Mouse (Mus musculus) spleen, adult 2 months (tissue): ENCODE results near the gene Gapt. TPM values are rescaled to one million over a fixed set of nuclear protein-coding genes. Genes with fewer than 3 reads are reported as not detected.
"Not testable (repeated sequence)": the region's sequence is repeated elsewhere in the genome, so short reads cannot be mapped to it uniquely, and the experiment has no call there.

ENCODE experiments used
- DNase-seq, 2 experiments: peaks; one replicate each; pipeline versions ENCODE4 v3.0.0 to v3.0.0-alpha.2; 2012 to 2021; ENCODE audit warnings: low spot score in 2 of 2, low read depth in 1 of 2
- H3K27ac ChIP-seq: fragments of 200-500 bp; 2 replicates; pipeline ENCODE4 v1.5.1; 2012; ENCODE audit warnings: low read length, inconsistent platforms; ENCODE audit not compliant: insufficient read depth
- H3K27me3 ChIP-seq: fragments of 200-500 bp; 2 replicates; pipeline ENCODE4 v1.6.1; 2012; ENCODE audit warnings: mild to moderate bottlenecking, moderate library complexity, low read length, inconsistent platforms; ENCODE audit not compliant: control insufficient read depth, insufficient read depth
- H3K36me3 ChIP-seq: fragments of 200-500 bp; 2 replicates; pipeline ENCODE4 v1.6.1; 2012; ENCODE audit warnings: mild to moderate bottlenecking, low read length, inconsistent platforms; ENCODE audit not compliant: control insufficient read depth, insufficient read depth
- H3K4me1 ChIP-seq: fragments of 200-500 bp; 2 replicates; pipeline ENCODE4 v1.6.1; 2011; ENCODE audit warnings: inconsistent platforms; ENCODE audit not compliant: control insufficient read depth, insufficient read depth, insufficient read length
- H3K4me3 ChIP-seq: fragments of 200-500 bp; 2 replicates; pipeline ENCODE4 v1.5.1; 2011; ENCODE audit warnings: mild to moderate bottlenecking, inconsistent platforms; ENCODE audit not compliant: insufficient read depth, insufficient read length; ENCODE audit errors: extremely low read depth
- CTCF ChIP-seq: fragments of 200-500 bp; IDR thresholded peaks from 2 replicates; pipeline ENCODE4 v1.5.1; 2011; ENCODE audit warnings: mild to moderate bottlenecking, inconsistent platforms; ENCODE audit not compliant: insufficient read depth, insufficient read length, insufficient replicate concordance; ENCODE audit errors: extremely low read depth
- POLR2A ChIP-seq: fragments of 200-500 bp; IDR thresholded peaks from 2 replicates; pipeline ENCODE4 v1.6.1; 2011; ENCODE audit warnings: low read depth, low read length, inconsistent platforms
- WGBS: fragments of 180-500 bp; shearing (Covaris S2); methylation state at CpG from one replicate; pipeline ENCODE4 v1.1.7; 2018; 5-methylcytosine and 5-hydroxymethylcytosine counted together
- polyA plus RNA-seq: library from polyadenylated mRNA; depleted of rRNA; stranded (reverse); fragments of >200 nt; gene quantifications from 2 replicates; pipeline ENCODE4 v1.2.3, GENCODE M21; 2012

Gene Gapt
- polyA plus RNA-seq, 1 experiment: 3.4 TPM

GRCm38 (mm10) chr13:110384514-110384913 lies 27.5 kb upstream of the Gapt start:
- Histone ChIP-seq H3K36me3 (no peaks in the 10 kb centered on the region), H3K4me3 (no peak overlapping the region), H3K27ac (no peak overlapping the region), H3K27me3 (peaks cover 1% of the 10 kb centered on the region; the same call in 1 of the 2 replicates), H3K4me1 (no peaks in the 10 kb centered on the region)
- DNase-seq: no peak
- 6% methylated on average over 6 of the region's 6 CpGs for WGBS
- TF ChIP-seq CTCF (no peak), POLR2A (no peak)

- no peak for DNase-seq
- H3K4me1 ChIP-seq: no peaks in the 10 kb centered on the region
- H3K27me3 ChIP-seq: peaks cover 1% of the 10 kb centered on the region; the same call in 1 of the 2 replicates
- H3K4me3 ChIP-seq: no peak overlapping the region
- 21% methylated on average over 5 of the region's 5 CpGs for WGBS
- no peaks in the 10 kb centered on the region for H3K36me3 ChIP-seq
- no peak overlapping the region for H3K27ac ChIP-seq
- TF ChIP-seq CTCF (peak; percentile 40; the same call in 1 of the 2 replicates), POLR2A (no peak)
These were observed 25.5 kb upstream of the Gapt start for GRCm38 (mm10) chr13:110382447-110382901.

GRCm38 (mm10) chr13:110369673-110370072 lies 12.7 kb upstream of the Gapt start:
- H3K27ac ChIP-seq: no peak overlapping the region
- no peaks in the 10 kb centered on the region for H3K36me3 ChIP-seq
- no peak for TF ChIP-seq CTCF
- TF ChIP-seq POLR2A: no peak
- no peak overlapping the region for H3K4me3 ChIP-seq
- no peaks in the 10 kb centered on the region for H3K27me3 ChIP-seq
- H3K4me1 ChIP-seq: no peaks in the 10 kb centered on the region
- DNase-seq: no peak
- WGBS: 97% methylated on average over 1 of the region's 1 CpGs

- 39% methylated on average over 6 of the region's 6 CpGs for WGBS
- H3K4me1 ChIP-seq, H3K4me3 ChIP-seq, H3K27ac ChIP-seq, H3K27me3 ChIP-seq, H3K36me3 ChIP-seq: not testable (repeated sequence)
- DNase-seq: peak in 1 of 2 experiments; percentile 21
- peak; percentile 89; the same call in 1 of the 2 replicates for TF ChIP-seq CTCF
These were observed 11.6 kb upstream of the Gapt start for GRCm38 (mm10) chr13:110368556-110369040.

GRCm38 (mm10) chr13:110367961-110368555 lies 11.1 kb upstream of the Gapt start:
- Histone ChIP-seq H3K4me3 (no peak overlapping the region), H3K4me1 (peaks cover 6% of the 10 kb centered on the region), H3K36me3 (no peaks in the 10 kb centered on the region), H3K27ac (no peak overlapping the region), H3K27me3 (no peaks in the 10 kb centered on the region)
- no peak for DNase-seq
- TF ChIP-seq POLR2A: no peak
- no peak for TF ChIP-seq CTCF
- WGBS: 90% methylated on average over 3 of the region's 3 CpGs

GRCm38 (mm10) chr13:110366477-110366876 lies 9.5 kb upstream of the Gapt start:
- 75% methylated on average over 3 of the region's 3 CpGs for WGBS
- no peak overlapping the region for H3K27ac ChIP-seq
- TF ChIP-seq POLR2A (no peak), CTCF (no peak)

GRCm38 (mm10) chr13:110363722-110364121 lies 6.7 kb upstream of the Gapt start:
- DNase-seq: peak in 1 of 2 experiments; percentile 14
- H3K4me3 ChIP-seq: no peak overlapping the region
- H3K36me3 ChIP-seq: no peaks in the 10 kb centered on the region
- TF ChIP-seq POLR2A (no peak), CTCF (no peak)
- no peak overlapping the region for H3K27ac ChIP-seq
- no peaks in the 10 kb centered on the region for H3K27me3 ChIP-seq
- peaks cover 6% of the 10 kb centered on the region for H3K4me1 ChIP-seq
- 15% methylated on average over 6 of the region's 6 CpGs for WGBS

More at GRCm38 (mm10) chr13:110366477-110366876, 9.5 kb upstream of the Gapt start:
- Histone ChIP-seq H3K4me1 (peaks cover 6% of the 10 kb centered on the region), H3K36me3 (no peaks in the 10 kb centered on the region), H3K4me3 (no peak overlapping the region), H3K27me3 (no peaks in the 10 kb centered on the region)
- no peak for DNase-seq
